Mouse (Mus musculus) adrenal gland, postnatal 36 days (tissue): ENCODE measurements around the gene Sema4a. TPM values are rescaled to one million over a fixed set of nuclear protein-coding genes. Genes with fewer than 3 reads are reported as not detected.

Source experiments
- microRNA-seq: library from miRNA; unstranded; fragments of <30 nt; microRNA quantifications from one replicate; pipeline ENCODE4 v1.2.0, GENCODE M21; 2021
- total RNA-seq, 2 experiments: library from RNA; stranded (reverse); gene quantifications; 2 replicates each; pipeline ENCODE4 v1.2.3; 2021

Gene Sema4a
- total RNA-seq, 2 experiments from 2014 or later = 8.9 to 12.6 TPM

Small RNA genes lying within 50 kb of the gene (microRNA-seq; reads per million reads assigned to microRNA genes)
- gene Mir7011 = not detected

Other genes with a start within 250 kb of the Sema4a start
- gene Rhbg, start 206.5 kb downstream of the Sema4a start, total RNA-seq = 1 to 10 TPM; 5.5 to 7.9 TPM
- 1 to 10 TPM in 1 of 2 experiments, under 1 TPM in 1; 0.99 to 1.5 TPM for gene Gm38392, start 174.0 kb downstream of the Sema4a start, total RNA-seq
- 1 to 10 TPM; 6.9 to 8.0 TPM for gene Tsacc, start 164.2 kb downstream of the Sema4a start, total RNA-seq
- gene Cct3, start 164.1 kb downstream of the Sema4a start, total RNA-seq = 100 to 1,000 TPM; 301 to 387 TPM
- 100 to 1,000 TPM; 199 to 231 TPM for gene Glmp, start 136.2 kb downstream of the Sema4a start, total RNA-seq
- 10 to 100 TPM in 1 of 2 experiments, 1 to 10 TPM in 1; 9.8 to 13.9 TPM for gene Tmem79, start 125.0 kb downstream of the Sema4a start, total RNA-seq
- 10 to 100 TPM; 43.2 to 45.0 TPM for gene Smg5, start 124.9 kb downstream of the Sema4a start, total RNA-seq
- 1 to 10 TPM in 1 of 2 experiments, under 1 TPM in 1; 0.96 to 1.5 TPM for gene Paqr6, start 96.6 kb downstream of the Sema4a start, total RNA-seq
- gene Bglap3, start 88.4 kb downstream of the Sema4a start, total RNA-seq = under 1 TPM in 1 of 2 experiments, not detected in 1; 0.76 TPM
- gene Bglap2, start 82.5 kb downstream of the Sema4a start, total RNA-seq = not detected
- gene Bglap, start 76.7 kb downstream of the Sema4a start, total RNA-seq = 1 to 10 TPM in 1 of 2 experiments, under 1 TPM in 1; 0.99 to 1.9 TPM
- 10 to 100 TPM; 29.4 to 43.1 TPM for gene Pmf1, start 50.9 kb downstream of the Sema4a start, total RNA-seq
- 10 to 100 TPM; 47.2 to 48.1 TPM for gene Slc25a44, start 36.0 kb downstream of the Sema4a start, total RNA-seq
- gene Lmna, start 48.8 kb upstream of the Sema4a start, total RNA-seq = 100 to 1,000 TPM; 109 to 141 TPM
- gene Mex3a, start 71.2 kb upstream of the Sema4a start, total RNA-seq = 1 to 10 TPM; 3.1 to 4.3 TPM
- not detected for gene Rab25, start 87.1 kb upstream of the Sema4a start, total RNA-seq
- gene Lamtor2, start 91.9 kb upstream of the Sema4a start, total RNA-seq = 100 to 1,000 TPM; 142 to 148 TPM
- 10 to 100 TPM; 73.3 to 74.2 TPM for gene Ubqln4, start 92.6 kb upstream of the Sema4a start, total RNA-seq
- 100 to 1,000 TPM; 207 to 252 TPM for gene Ssr2, start 114.7 kb upstream of the Sema4a start, total RNA-seq
- gene Arhgef2, start 144.8 kb upstream of the Sema4a start, total RNA-seq = 10 to 100 TPM; 24.6 to 25.3 TPM
- gene Rxfp4, start 192.0 kb upstream of the Sema4a start, total RNA-seq = not detected
- 10 to 100 TPM; 46.5 to 64.3 TPM for gene Khdc4, start 224.6 kb upstream of the Sema4a start, total RNA-seq